Mouse (Mus musculus): ENCODE data around the gene Fam122b.
"Not testable (repeated sequence)": the region's sequence is repeated elsewhere in the genome, so short reads cannot be mapped to it uniquely, and the experiment has no call there.

The Fam122b gene

GRCm38 (mm10) chrX:53269289-53270062 is at the start of gene Fam122b:
Gene Fam122b (minus strand): TSS chrX:53269805.
- peak; percentile 68 to 82 for DNase-seq (ENCODE audit: low spot score in 2 of 2)

- no peak for DNase-seq (ENCODE audit: low spot score in 2 of 2)
These were observed 18.3 kb upstream of the Fam122b start for GRCm38 (mm10) chrX:53287924-53288323.

- no peak for DNase-seq (ENCODE audit: low spot score in 2 of 2)
These were observed 3.5 kb upstream of the Fam122b start, which contains the start of gene Fam122c for GRCm38 (mm10) chrX:53273124-53273523. Gene Fam122c (plus strand): TSS chrX:53273424.

GRCm38 (mm10) chrX:53271628-53272027 is 2.0 kb upstream of the Fam122b start:
- DNase-seq (ENCODE audit: low spot score in 2 of 2), result not testable (repeated sequence)

- DNase-seq (ENCODE audit: low spot score in 2 of 2), result no peak
These were observed 443 bp upstream of the Fam122b start for GRCm38 (mm10) chrX:53270063-53270432.

GRCm38 (mm10) chrX:53268856-53269255 is 749 bp downstream of the Fam122b start:
- peak; percentile 21 to 50 for DNase-seq (ENCODE audit: low spot score in 2 of 2)

GRCm38 (mm10) chrX:53266186-53266585 is 3.4 kb downstream of the Fam122b start:
- no peak for DNase-seq (ENCODE audit: low spot score in 2 of 2)

- DNase-seq (ENCODE audit: low spot score in 2 of 2), result no peak
These were observed 14.4 kb downstream of the Fam122b start for GRCm38 (mm10) chrX:53255195-53255594.

GRCm38 (mm10) chrX:53240011-53240410 is 29.6 kb downstream of the Fam122b start, which contains the start of gene Plac1:
Gene Plac1 (minus strand): TSS chrX:53240111.
- DNase-seq (ENCODE audit: low spot score in 2 of 2), result no peak

- no peak for DNase-seq (ENCODE audit: low spot score in 2 of 2)
These were observed 31.6 kb downstream of the Fam122b start for GRCm38 (mm10) chrX:53237971-53238370.

GRCm38 (mm10) chrX:53236404-53236803 is 33.2 kb downstream of the Fam122b start:
- no peak for DNase-seq (ENCODE audit: low spot score in 2 of 2)

- no peak for DNase-seq (ENCODE audit: low spot score in 2 of 2)
These were observed 35.9 kb downstream of the Fam122b start for GRCm38 (mm10) chrX:53233689-53234088.

GRCm38 (mm10) chrX:53231965-53232364 is 37.6 kb downstream of the Fam122b start:
- no peak for DNase-seq (ENCODE audit: low spot score in 2 of 2)

GRCm38 (mm10) chrX:53224353-53224944 is 45.2 kb downstream of the Fam122b start:
- DNase-seq (ENCODE audit: low spot score in 2 of 2), result no peak

- DNase-seq (ENCODE audit: low spot score in 2 of 2), result no peak
These were observed 48.8 kb downstream of the Fam122b start for GRCm38 (mm10) chrX:53220855-53221254.

- DNase-seq (ENCODE audit: low spot score in 2 of 2), result no peak
These were observed 54.9 kb downstream of the Fam122b start for GRCm38 (mm10) chrX:53214557-53215229.

GRCm38 (mm10) chrX:53213838-53214237 is 55.8 kb downstream of the Fam122b start:
- DNase-seq (ENCODE audit: low spot score in 2 of 2), result no peak

- no peak for DNase-seq (ENCODE audit: low spot score in 2 of 2)
These were observed 57.1 kb downstream of the Fam122b start for GRCm38 (mm10) chrX:53212485-53212884.

- DNase-seq (ENCODE audit: low spot score in 2 of 2), result peak in 1 of 2 experiments; percentile 44
These were observed 57.7 kb downstream of the Fam122b start for GRCm38 (mm10) chrX:53211756-53212483.

- DNase-seq (ENCODE audit: low spot score in 2 of 2), result no peak
These were observed 60.2 kb downstream of the Fam122b start for GRCm38 (mm10) chrX:53209431-53209830.

- DNase-seq (ENCODE audit: low spot score in 2 of 2), result no peak
These were observed 64.8 kb downstream of the Fam122b start for GRCm38 (mm10) chrX:53204690-53205311.
